ENCODE assay signal across 9 mouse cellular contexts in the genomic region with DNA sequence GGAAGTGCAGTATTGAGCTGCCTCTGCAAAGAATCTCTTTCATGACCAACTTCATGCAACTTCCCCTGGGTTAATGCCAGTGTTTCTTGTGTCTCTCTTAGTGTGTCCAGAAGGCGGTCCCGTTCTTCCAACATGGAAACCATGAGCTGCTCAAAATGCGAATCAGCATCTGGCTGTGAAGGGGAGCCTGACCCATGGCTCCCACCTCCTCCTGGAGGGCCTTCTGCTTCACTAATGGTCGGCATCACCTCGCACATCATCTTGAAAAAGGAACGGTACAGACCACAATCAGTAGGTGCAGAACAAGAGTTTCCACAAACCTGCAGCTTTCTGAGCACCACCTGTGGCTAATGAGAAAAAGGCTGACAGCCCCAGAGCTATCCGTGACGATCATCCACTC. TPM values are rescaled to one million over a fixed set of nuclear protein-coding genes. Genes with fewer than 3 reads are reported as not detected.
DNase-seq lines count a peak whose midpoint lies in the region; ATAC-seq and TF ChIP-seq lines count a peak whose summit lies in the region.
"Had no signal": no experiment of that assay in that cellular context is flagged by ENCODE, and none has a peak within 500 bp of the region (broad histone marks: within the 10 kb centered on the region; RNA-seq: fewer than 3 reads in every experiment).

No protein-coding gene starts in this region.

- no peaks in the 10 kb centered on the region for H3K9me3 ChIP-seq in liver, embryonic 11.5 days (ENCODE audit: control insufficient read depth, low read length)

- no peaks in the 10 kb centered on the region for H3K27me3 ChIP-seq in testis, adult 2 months (ENCODE audit: control insufficient read depth, insufficient read depth, low read length)
- H3K27me3 ChIP-seq in liver, embryonic 11.5 days (replicated peaks; ENCODE audit: control insufficient read depth, insufficient read depth, low read length), result no peaks in the 10 kb centered on the region

- WGBS in liver, embryonic 11.5 days, result 87% methylated on average over 8 of the region's 8 CpGs

- no peak for TF ChIP-seq CTCF in testis, adult 2 months (IDR thresholded peaks at IDR 0.05; ENCODE audit: control insufficient read depth, insufficient read depth, insufficient replicate concordance, low read depth, low read length)

- peaks cover 2% of the 10 kb centered on the region; the same call in 1 of the 2 replicates for H3K36me3 ChIP-seq in testis, adult 2 months (ENCODE audit: control insufficient read depth, insufficient read depth, low read length)
- peaks cover 17% of the 10 kb centered on the region for H3K36me3 ChIP-seq in liver, embryonic 11.5 days (ENCODE audit: control insufficient read depth, insufficient read depth, low read length)

- no peak for TF ChIP-seq POLR2A in testis, adult 2 months (IDR thresholded peaks at IDR 0.05; ENCODE audit: control insufficient read depth, low read depth, low read length)

- H3K4me3 ChIP-seq in testis, adult 2 months (ENCODE audit: control insufficient read depth, low read depth, low read length), result peak overlapping the region; percentile 98
- peak overlapping the region; percentile 99 for H3K4me3 ChIP-seq in liver, embryonic 11.5 days (ENCODE audit: low read depth, low read length)

- H3K4me1 ChIP-seq in testis, adult 2 months (ENCODE audit: control insufficient read depth, insufficient read depth, low read length), result peaks cover 11% of the 10 kb centered on the region
- H3K4me1 ChIP-seq in liver, embryonic 11.5 days (replicated peaks; ENCODE audit: control insufficient read depth, insufficient read depth, low read length), result peaks cover 26% of the 10 kb centered on the region

- peak; percentile 65 for DNase-seq in cerebellum, adult 9-10 months
- no peak for DNase-seq in cerebellum, adult 18-20 months
- no peak for DNase-seq in testis, postnatal 14 days (ENCODE audit: low spot score)
- DNase-seq in liver, embryonic 11.5 days (ENCODE audit: low spot score), result no peak
- no peak for DNase-seq in MN1 (ENCODE audit: low spot score)
- DNase-seq: spleen, adult 18-20 months had no signal

- H3K4me2 ChIP-seq in liver, embryonic 11.5 days, result peak overlapping the region; percentile 92

- no peak overlapping the region for H3K27ac ChIP-seq in testis, adult 2 months (ENCODE audit: control insufficient read depth, insufficient read depth, low read depth, low read length)
- no peak overlapping the region for H3K27ac ChIP-seq in liver, embryonic 11.5 days (ENCODE audit: low read depth, low read length)

- H3K9ac ChIP-seq in liver, embryonic 11.5 days (ENCODE audit: low read depth, low read length), result peak overlapping the region; percentile 95

- ATAC-seq in liver, embryonic 11.5 days (replicated peaks; ENCODE audit: low FRiP score), result no peak
- no peak for ATAC-seq in frontal cortex, adult (ENCODE audit: low TSS enrichment)
- ATAC-seq in erythroid progenitor cell, adult 5-6 weeks (replicated peaks; ENCODE audit: low FRiP score, poor library complexity, severe bottlenecking), result no peak

RNA-seq across cellular contexts. Expression of a gene that starts 1.3 kb away (rescaled TPM):
- 17.1 and 19.1 TPM in 2 replicates for polyA plus RNA-seq in testis, adult 2 months (2012; rRNA removed)
- 45.4 and 46.5 TPM in 2 replicates for polyA plus RNA-seq in liver, embryonic 11.5 days (2014; fragmentation: Nextera tagmentation; extraction: Ambion mirVana)
- total RNA-seq in erythroid progenitor cell, adult 5-6 weeks (2015; ENCODE audit: low replicate concordance), result 24.9 and 83.4 TPM in 2 replicates
- total RNA-seq in erythroid progenitor cell, adult 5-6 weeks (2017; ENCODE audit: low replicate concordance), result 54.0 and 96.1 TPM in 2 replicates

RNA-seq across cellular contexts. Expression of a gene that starts 30.0 kb away (rescaled TPM):
- polyA plus RNA-seq in testis, adult 2 months (2012; rRNA removed), result 3.4 and 3.5 TPM in 2 replicates
- 11.7 and 12.5 TPM in 2 replicates for polyA plus RNA-seq in liver, embryonic 11.5 days (2014; fragmentation: Nextera tagmentation; extraction: Ambion mirVana)
- 2.9 and 6.7 TPM in 2 replicates for total RNA-seq in erythroid progenitor cell, adult 5-6 weeks (2015; ENCODE audit: low replicate concordance)
- 0.51 and 0.91 TPM in 2 replicates for total RNA-seq in erythroid progenitor cell, adult 5-6 weeks (2017; ENCODE audit: low replicate concordance)
